Mouse (Mus musculus) urinary bladder, postnatal 10 days (tissue): ENCODE results near the gene Map4k5.

Source experiments
- DNase-seq: peaks from one replicate; pipeline ENCODE4 v3.0.0; 2022; ENCODE audit warnings: low spot score

Map4k5 gene

GRCm38 (mm10) chr12:69783247-69784025 lies 109.6 kb downstream of the Map4k5 start:
- no peak for DNase-seq

GRCm38 (mm10) chr12:69781935-69782650 lies 110.9 kb downstream of the Map4k5 start:
- no peak for DNase-seq

- no peak for DNase-seq
These were observed 111.5 kb downstream of the Map4k5 start for GRCm38 (mm10) chr12:69781480-69781879.

- DNase-seq = no peak
These were observed 115.0 kb downstream of the Map4k5 start for GRCm38 (mm10) chr12:69777957-69778356.

GRCm38 (mm10) chr12:69777341-69777730 lies 115.7 kb downstream of the Map4k5 start:
- DNase-seq = no peak

GRCm38 (mm10) chr12:69776607-69777340 lies 116.2 kb downstream of the Map4k5 start:
- DNase-seq = no peak

GRCm38 (mm10) chr12:69768841-69769240 lies 124.2 kb downstream of the Map4k5 start:
- no peak for DNase-seq

GRCm38 (mm10) chr12:69767476-69768258 lies 125.3 kb downstream of the Map4k5 start:
- no peak for DNase-seq

- DNase-seq = no peak
These were observed 126.7 kb downstream of the Map4k5 start for GRCm38 (mm10) chr12:69766185-69766904.

- DNase-seq = no peak
These were observed 127.5 kb downstream of the Map4k5 start for GRCm38 (mm10) chr12:69765543-69765942.

GRCm38 (mm10) chr12:69761603-69762002 lies 131.4 kb downstream of the Map4k5 start:
- DNase-seq = no peak

- no peak for DNase-seq
These were observed 132.1 kb downstream of the Map4k5 start for GRCm38 (mm10) chr12:69760743-69761406.

- DNase-seq = no peak
These were observed 133.0 kb downstream of the Map4k5 start for GRCm38 (mm10) chr12:69760014-69760413.

- DNase-seq = no peak
These were observed 133.6 kb downstream of the Map4k5 start for GRCm38 (mm10) chr12:69759267-69759885.

GRCm38 (mm10) chr12:69758221-69759185 lies 134.5 kb downstream of the Map4k5 start:
- no peak for DNase-seq

- peak; percentile 35 for DNase-seq
These were observed 135.4 kb downstream of the Map4k5 start for GRCm38 (mm10) chr12:69757418-69758141.

GRCm38 (mm10) chr12:69756015-69756414 lies 137.0 kb downstream of the Map4k5 start:
- DNase-seq = no peak

- no peak for DNase-seq
These were observed 139.1 kb downstream of the Map4k5 start for GRCm38 (mm10) chr12:69753936-69754335.
